Mouse (Mus musculus) WW6 (cell line): ENCODE data around the gene Scfd2.

Source experiments
- DNase-seq: peaks from one replicate; pipeline ENCODE4 v3.0.0-alpha.2; 2013; ENCODE audit warnings: low read depth, low spot score

Gene Scfd2

GRCm38 (mm10) chr5:74277712-74278111 lies 253.8 kb downstream of the Scfd2 start:
- peak; percentile 54 for DNase-seq

- DNase-seq: no peak
Measured at GRCm38 (mm10) chr5:74277216-74277615, 254.3 kb downstream of the Scfd2 start.

GRCm38 (mm10) chr5:74273313-74273712 lies 258.2 kb downstream of the Scfd2 start:
- no peak for DNase-seq

- DNase-seq: no peak
Measured at GRCm38 (mm10) chr5:74267736-74268369, 263.7 kb downstream of the Scfd2 start.

- DNase-seq: no peak
Measured at GRCm38 (mm10) chr5:74267196-74267595, 264.4 kb downstream of the Scfd2 start.

GRCm38 (mm10) chr5:74266476-74266819 lies 265.1 kb downstream of the Scfd2 start:
- no peak for DNase-seq

- DNase-seq: no peak
Measured at GRCm38 (mm10) chr5:74265601-74266475, 265.7 kb downstream of the Scfd2 start.

- DNase-seq: no peak
Measured at GRCm38 (mm10) chr5:74265151-74265550, 266.4 kb downstream of the Scfd2 start.

GRCm38 (mm10) chr5:74264541-74264940 lies 267.0 kb downstream of the Scfd2 start:
- DNase-seq: no peak

- DNase-seq: no peak
Measured at GRCm38 (mm10) chr5:74261016-74261415, 270.5 kb downstream of the Scfd2 start.

GRCm38 (mm10) chr5:74260378-74260809 lies 271.2 kb downstream of the Scfd2 start:
- no peak for DNase-seq

- DNase-seq: no peak
Measured at GRCm38 (mm10) chr5:74256705-74257104, 274.9 kb downstream of the Scfd2 start.

GRCm38 (mm10) chr5:74254996-74255395 lies 276.6 kb downstream of the Scfd2 start:
- no peak for DNase-seq

- DNase-seq: no peak
Measured at GRCm38 (mm10) chr5:74253724-74254328, 277.7 kb downstream of the Scfd2 start.

- no peak for DNase-seq
Measured at GRCm38 (mm10) chr5:74252672-74253286, 278.8 kb downstream of the Scfd2 start.

- no peak for DNase-seq
Measured at GRCm38 (mm10) chr5:74250947-74251346, 280.6 kb downstream of the Scfd2 start.

- no peak for DNase-seq
Measured at GRCm38 (mm10) chr5:74250308-74250707, 281.3 kb downstream of the Scfd2 start.

GRCm38 (mm10) chr5:74249794-74250193 lies 281.8 kb downstream of the Scfd2 start:
- DNase-seq: no peak

GRCm38 (mm10) chr5:74246971-74247370 lies 284.6 kb downstream of the Scfd2 start:
- no peak for DNase-seq

GRCm38 (mm10) chr5:74246453-74246852 lies 285.1 kb downstream of the Scfd2 start:
- no peak for DNase-seq

- DNase-seq: no peak
Measured at GRCm38 (mm10) chr5:74245641-74246145, 285.9 kb downstream of the Scfd2 start.
